23 mouse cellular contexts compared by ENCODE assay signal in the genomic region with DNA sequence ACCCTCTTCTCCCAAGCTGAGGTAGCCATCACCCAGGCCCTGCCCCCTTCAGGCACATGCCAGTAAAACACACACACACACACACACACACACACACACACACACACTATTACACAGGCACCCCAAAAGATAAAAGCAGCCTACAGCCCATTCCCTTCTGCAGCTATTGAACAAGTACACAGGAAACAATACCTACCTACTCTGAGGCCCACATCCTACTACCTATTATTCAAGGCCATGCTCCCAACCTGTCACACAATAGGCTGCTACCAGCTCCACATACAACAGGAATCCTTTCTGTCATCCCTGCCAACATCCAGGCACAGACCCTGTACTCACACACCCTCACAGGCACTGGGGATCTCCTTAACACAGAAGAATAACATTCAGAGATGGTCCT. TPM values are rescaled to one million over a fixed set of nuclear protein-coding genes. Genes with fewer than 3 reads are reported as not detected.
DNase-seq lines count a peak whose midpoint lies in the region; ATAC-seq and TF ChIP-seq lines count a peak whose summit lies in the region.
"Had no signal": no experiment of that assay in that cellular context is flagged by ENCODE, and none has a peak within 500 bp of the region (broad histone marks: within the 10 kb centered on the region; RNA-seq: fewer than 3 reads in every experiment).

No protein-coding gene starts in this region.

- peak overlapping the region; percentile 75; the same call in 1 of the 2 replicates for H3K27ac ChIP-seq in forebrain, embryonic 10.5 days
- H3K27ac ChIP-seq in forebrain, embryonic 13.5 days, result no peak overlapping the region
- 0 out of 2 replicates have a peak overlapping the region, but pooled peaks have one; percentile 3 for H3K27ac ChIP-seq in liver, postnatal 0 days (ENCODE audit: low read depth)
- peak overlapping the region; percentile 8; the same call in 1 of the 2 replicates for H3K27ac ChIP-seq in spleen, adult 2 months (ENCODE audit: insufficient read depth, low read length)
- H3K27ac ChIP-seq in limb, embryonic 12.5 days, result peak overlapping the region; percentile 3; the same call in 1 of the 2 replicates
- H3K27ac ChIP-seq: kidney, embryonic 15.5 days; liver, embryonic 13.5 days; macrophage; neural tube, embryonic 13.5 days had no signal

- no peak overlapping the region for H3K4me2 ChIP-seq in forebrain, embryonic 13.5 days
- H3K4me2 ChIP-seq in liver, postnatal 0 days (ENCODE audit: low read depth, low read length), result no peak overlapping the region
- no peak overlapping the region for H3K4me2 ChIP-seq in limb, embryonic 12.5 days
- H3K4me2 ChIP-seq: heart, embryonic 15.5 days; kidney, embryonic 15.5 days; limb, embryonic 13.5 days; liver, embryonic 13.5 days; lung, embryonic 14.5 days; midbrain, embryonic 12.5 days; neural tube, embryonic 13.5 days had no signal

- H3K36me3 ChIP-seq in forebrain, embryonic 10.5 days (replicated peaks), result peaks cover 37% of the 10 kb centered on the region
- peaks cover 11% of the 10 kb centered on the region for H3K36me3 ChIP-seq in forebrain, embryonic 13.5 days (ENCODE audit: poor library complexity, severe bottlenecking)
- no peaks in the 10 kb centered on the region; the same call in 1 of the 2 replicates for H3K36me3 ChIP-seq in liver, postnatal 0 days (replicated peaks; ENCODE audit: insufficient read depth, low read length)
- H3K36me3 ChIP-seq in spleen, adult 2 months (ENCODE audit: control insufficient read depth, insufficient read depth, low read length), result no peaks in the 10 kb centered on the region
- peaks cover 28% of the 10 kb centered on the region for H3K36me3 ChIP-seq in limb, embryonic 12.5 days
- H3K36me3 ChIP-seq: heart, embryonic 15.5 days; midbrain, embryonic 12.5 days had no signal

- H3K9me3 ChIP-seq in forebrain, embryonic 10.5 days, result no peaks in the 10 kb centered on the region; the same call in 1 of the 2 replicates
- no peaks in the 10 kb centered on the region for H3K9me3 ChIP-seq in forebrain, embryonic 13.5 days (replicated peaks)
- H3K9me3 ChIP-seq in liver, postnatal 0 days (ENCODE audit: low read length), result no peaks in the 10 kb centered on the region
- no peaks in the 10 kb centered on the region for H3K9me3 ChIP-seq in limb, embryonic 12.5 days
- H3K9me3 ChIP-seq: G1E; heart, embryonic 15.5 days; kidney, embryonic 15.5 days; limb, embryonic 13.5 days; liver, embryonic 13.5 days; midbrain, embryonic 12.5 days; neural tube, embryonic 13.5 days had no signal

- no peak overlapping the region for H3K4me3 ChIP-seq in forebrain, embryonic 10.5 days
- H3K4me3 ChIP-seq in forebrain, embryonic 13.5 days, result no peak overlapping the region
- no peak overlapping the region for H3K4me3 ChIP-seq in liver, postnatal 0 days (ENCODE audit: low read depth, low read length)
- no peak overlapping the region for H3K4me3 ChIP-seq in spleen, adult 2 months (ENCODE audit: extremely low read depth, insufficient read depth, insufficient read length)
- H3K4me3 ChIP-seq in limb, embryonic 12.5 days (replicated peaks), result no peak overlapping the region
- H3K4me3 ChIP-seq: heart, embryonic 15.5 days; kidney, embryonic 15.5 days; limb, embryonic 13.5 days; liver, embryonic 13.5 days; midbrain, embryonic 12.5 days; neural tube, embryonic 13.5 days had no signal

- no peak for TF ChIP-seq EP300 in liver, postnatal 0 days (IDR thresholded peaks at IDR 0.05; ENCODE audit: low read depth)

- no peak for DNase-seq in forebrain, embryonic 10.5 days (ENCODE audit: extremely low spot score, low spot score)
- DNase-seq in liver, postnatal 0 days, result no peak
- DNase-seq in liver, result no peak
- no peak for DNase-seq in spleen, adult 2 months (ENCODE audit: low read depth in 1 of 2, low spot score in 2 of 2)
- DNase-seq in spleen, postnatal 4 days (ENCODE audit: low spot score in 2 of 2), result no peak
- DNase-seq in layer of hippocampus, adult 18-20 months (ENCODE audit: low spot score in 2 of 2), result no peak
- DNase-seq: adrenal gland, adult 8-10 months; cerebellum, adult 11-12 months; heart, postnatal 4 days; kidney, adult 11 months; liver, embryonic 13.5 days; lung, embryonic 14.5 days; right cerebral cortex, adult 18-20 months had no signal

- no peak for TF ChIP-seq POLR2A in spleen, adult 2 months (IDR thresholded peaks at IDR 0.05; ENCODE audit: low read depth, low read length)

- no peaks in the 10 kb centered on the region for H3K27me3 ChIP-seq in forebrain, embryonic 10.5 days (ENCODE audit: poor library complexity, severe bottlenecking)
- H3K27me3 ChIP-seq in forebrain, embryonic 13.5 days, result no peaks in the 10 kb centered on the region
- H3K27me3 ChIP-seq in liver, postnatal 0 days (ENCODE audit: insufficient read depth, low read length), result no peaks in the 10 kb centered on the region
- no peaks in the 10 kb centered on the region for H3K27me3 ChIP-seq in spleen, adult 2 months (ENCODE audit: control insufficient read depth, insufficient read depth, low read length)
- no peaks in the 10 kb centered on the region for H3K27me3 ChIP-seq in limb, embryonic 12.5 days
- H3K27me3 ChIP-seq: heart, embryonic 15.5 days; kidney, embryonic 15.5 days; limb, embryonic 13.5 days; liver, embryonic 13.5 days; midbrain, embryonic 12.5 days; neural tube, embryonic 13.5 days; Patski had no signal

- no peak for TF ChIP-seq CTCF in liver, postnatal 0 days (IDR thresholded peaks at IDR 0.05; ENCODE audit: low read depth)
- no peak for TF ChIP-seq CTCF in spleen, adult 2 months (IDR thresholded peaks at IDR 0.05; ENCODE audit: extremely low read depth, insufficient read depth, insufficient read length, insufficient replicate concordance)

- no peak for ATAC-seq in forebrain, embryonic 13.5 days
- no peak for ATAC-seq in liver, postnatal 0 days
- ATAC-seq in limb, embryonic 12.5 days (ENCODE audit: insufficient number of reproducible peaks, insufficient read depth, low FRiP score, low TSS enrichment, low read depth), result no peak
- ATAC-seq: Patski had no signal

- H3K4me1 ChIP-seq in forebrain, embryonic 10.5 days, result peaks cover 86% of the 10 kb centered on the region
- H3K4me1 ChIP-seq in forebrain, embryonic 13.5 days, result peaks cover 60% of the 10 kb centered on the region
- H3K4me1 ChIP-seq in liver, postnatal 0 days (ENCODE audit: insufficient read depth), result peaks cover 50% of the 10 kb centered on the region
- H3K4me1 ChIP-seq in spleen, adult 2 months (ENCODE audit: control insufficient read depth, insufficient read depth, insufficient read length), result peaks cover 37% of the 10 kb centered on the region; the same call in 1 of the 2 replicates
- H3K4me1 ChIP-seq in limb, embryonic 12.5 days (replicated peaks), result peaks cover 69% of the 10 kb centered on the region

- H3K9ac ChIP-seq in forebrain, embryonic 13.5 days, result no peak overlapping the region
- no peak overlapping the region for H3K9ac ChIP-seq in liver, postnatal 0 days (replicated peaks)
- no peak overlapping the region for H3K9ac ChIP-seq in limb, embryonic 12.5 days (replicated peaks)
- H3K9ac ChIP-seq: heart, embryonic 15.5 days; kidney, embryonic 15.5 days; limb, embryonic 13.5 days; liver, embryonic 13.5 days; lung, embryonic 14.5 days; midbrain, embryonic 12.5 days; neural tube, embryonic 13.5 days had no signal

RNA-seq across cellular contexts. Expression of gene Ski, which starts 13.3 kb away (rescaled TPM):
- polyA plus RNA-seq in forebrain, embryonic 10.5 days (2016; fragmentation: Nextera tagmentation; extraction: Ambion mirVana), result 8.6 and 9.7 TPM in 2 replicates
- polyA plus RNA-seq in forebrain, embryonic 13.5 days (2015; fragmentation: Nextera tagmentation; extraction: Ambion mirVana), result 11.3 and 12.0 TPM in 2 replicates
- 3.5 and 3.7 TPM in 2 replicates for polyA plus RNA-seq in liver, postnatal 0 days (2015; fragmentation: Nextera tagmentation; extraction: Ambion mirVana)
- 32.2 and 40.6 TPM in 2 replicates for polyA plus RNA-seq in spleen, adult 2 months (2012; rRNA removed)
- polyA plus RNA-seq in limb, embryonic 12.5 days (2016; fragmentation: Nextera tagmentation; extraction: Ambion mirVana), result 18.4 and 18.8 TPM in 2 replicates
- 100 to 1,000 TPM; 136 to 138 TPM for total RNA-seq in layer of hippocampus, adult 18-20 months (2021)

RNA-seq across cellular contexts. Expression of gene Faap20, which starts 40.5 kb away (rescaled TPM):
- polyA plus RNA-seq in forebrain, embryonic 10.5 days (2016; fragmentation: Nextera tagmentation; extraction: Ambion mirVana), result 108 and 110 TPM in 2 replicates
- 90.3 and 93.2 TPM in 2 replicates for polyA plus RNA-seq in forebrain, embryonic 13.5 days (2015; fragmentation: Nextera tagmentation; extraction: Ambion mirVana)
- polyA plus RNA-seq in liver, postnatal 0 days (2015; fragmentation: Nextera tagmentation; extraction: Ambion mirVana), result 23.1 and 24.7 TPM in 2 replicates
- polyA plus RNA-seq in spleen, adult 2 months (2012; rRNA removed), result 43.2 and 64.8 TPM in 2 replicates
- polyA plus RNA-seq in limb, embryonic 12.5 days (2016; fragmentation: Nextera tagmentation; extraction: Ambion mirVana), result 96.0 and 99.2 TPM in 2 replicates
- 10 to 100 TPM; 27.5 to 31.8 TPM for total RNA-seq in layer of hippocampus, adult 18-20 months (2021)
